Mouse (Mus musculus): Measurements from ENCODE around the gene Hmgb1. TPM values are rescaled to one million over a fixed set of nuclear protein-coding genes. Genes with fewer than 3 reads are reported as not detected.

The Hmgb1 gene
- polyA plus RNA-seq, 1 experiment from 2014 or later = 1,278 TPM

DNA sequence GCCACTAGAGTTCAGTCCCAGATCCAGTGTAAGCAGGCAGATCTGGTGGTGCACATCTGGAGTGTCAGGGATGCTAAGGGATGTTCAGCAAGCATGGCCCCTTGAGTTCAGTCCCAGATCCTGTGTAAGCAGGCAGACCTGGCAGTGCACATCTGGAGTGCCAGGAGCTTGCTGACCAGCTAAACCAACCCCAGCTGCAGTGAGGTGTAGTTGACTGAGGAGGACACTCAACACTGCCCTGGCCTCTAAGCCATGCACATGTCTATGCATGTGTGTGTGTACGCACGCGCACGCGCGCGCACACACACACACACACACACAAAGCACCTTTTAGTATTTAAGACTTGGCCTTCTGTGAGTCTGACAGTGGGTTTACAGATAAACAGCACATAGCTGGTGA, 31.3 kb upstream of the Hmgb1 start:
- WGBS = 96% methylated on average over 7 of the region's 7 CpGs
- no peaks in the 10 kb centered on the region for H3K9me3 ChIP-seq (ENCODE audit: control insufficient read depth, low read length)
- ATAC-seq (replicated peaks; ENCODE audit: low FRiP score) (no peak), DNase-seq (ENCODE audit: low spot score) (no peak)
- no peak overlapping the region for H3K9ac ChIP-seq (ENCODE audit: low read depth, low read length)
- H3K27me3 ChIP-seq (replicated peaks; ENCODE audit: control insufficient read depth, insufficient read depth, low read length) = no peaks in the 10 kb centered on the region
- H3K4me1 ChIP-seq (replicated peaks; ENCODE audit: control insufficient read depth, insufficient read depth, low read length) = peaks cover 21% of the 10 kb centered on the region
- H3K36me3 ChIP-seq (ENCODE audit: control insufficient read depth, insufficient read depth, low read length) = peaks cover 35% of the 10 kb centered on the region
- H3K27ac ChIP-seq (ENCODE audit: low read depth, low read length) = no peak overlapping the region
- H3K4me2 ChIP-seq = no peak overlapping the region
- no peak overlapping the region for H3K4me3 ChIP-seq (ENCODE audit: low read depth, low read length)

GRCm38 (mm10) chr5:149212806-149213205, 28.5 kb upstream of the Hmgb1 start:
- Histone ChIP-seq H3K4me3 (ENCODE audit: low read depth, low read length) (no peak overlapping the region), H3K9ac (ENCODE audit: low read depth, low read length) (no peak overlapping the region), H3K36me3 (ENCODE audit: control insufficient read depth, insufficient read depth, low read length) (peaks cover 46% of the 10 kb centered on the region), H3K9me3 (ENCODE audit: control insufficient read depth, low read length) (no peaks in the 10 kb centered on the region), H3K27me3 (replicated peaks; ENCODE audit: control insufficient read depth, insufficient read depth, low read length) (no peaks in the 10 kb centered on the region), H3K4me2 (no peak overlapping the region), H3K4me1 (replicated peaks; ENCODE audit: control insufficient read depth, insufficient read depth, low read length) (peaks cover 9% of the 10 kb centered on the region), H3K27ac (ENCODE audit: low read depth, low read length) (no peak overlapping the region)
- DNase-seq (ENCODE audit: low spot score) (no peak), ATAC-seq (replicated peaks; ENCODE audit: low FRiP score) (no peak)
- WGBS = 85% methylated on average over 4 of the region's 4 CpGs

- no peak overlapping the region for H3K9ac ChIP-seq (ENCODE audit: low read depth, low read length)
- peaks cover 47% of the 10 kb centered on the region for H3K36me3 ChIP-seq (ENCODE audit: control insufficient read depth, insufficient read depth, low read length)
- H3K4me2 ChIP-seq = no peak overlapping the region
- WGBS = 89% methylated on average over 4 of the region's 4 CpGs
- ATAC-seq (replicated peaks; ENCODE audit: low FRiP score) (no peak), DNase-seq (ENCODE audit: low spot score) (no peak)
- no peak overlapping the region for H3K4me3 ChIP-seq (ENCODE audit: low read depth, low read length)
- H3K27ac ChIP-seq (ENCODE audit: low read depth, low read length) = no peak overlapping the region
- H3K4me1 ChIP-seq (replicated peaks; ENCODE audit: control insufficient read depth, insufficient read depth, low read length) = peaks cover under 1% of the 10 kb centered on the region; the same call in 1 of the 2 replicates
- no peaks in the 10 kb centered on the region for H3K27me3 ChIP-seq (replicated peaks; ENCODE audit: control insufficient read depth, insufficient read depth, low read length)
- H3K9me3 ChIP-seq (ENCODE audit: control insufficient read depth, low read length) = no peaks in the 10 kb centered on the region
Measured at GRCm38 (mm10) chr5:149211041-149211440, 26.8 kb upstream of the Hmgb1 start.

DNA sequence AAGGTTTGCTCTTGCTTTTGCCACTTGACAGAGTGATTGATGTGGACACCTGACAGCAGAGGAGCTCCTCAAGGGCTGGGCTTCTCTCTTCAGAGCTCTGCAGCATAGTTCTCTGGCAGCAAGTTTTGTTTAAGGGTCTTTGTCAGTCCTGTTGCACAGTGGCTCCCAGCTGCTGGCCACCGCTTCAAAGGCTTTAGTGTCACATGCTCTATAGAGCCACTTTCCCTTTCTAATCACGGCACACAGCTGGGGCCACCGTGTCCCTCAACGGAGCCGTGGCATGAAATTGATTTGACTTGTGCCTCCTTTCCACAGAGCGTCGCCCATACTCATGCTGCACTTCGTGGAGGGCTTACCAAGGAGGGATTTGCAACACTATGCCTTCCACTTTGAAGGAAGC, 25.0 kb upstream of the Hmgb1 start:
- DNase-seq (ENCODE audit: low spot score) (no peak), ATAC-seq (replicated peaks; ENCODE audit: low FRiP score) (no peak)
- H3K36me3 ChIP-seq (ENCODE audit: control insufficient read depth, insufficient read depth, low read length) = peaks cover 46% of the 10 kb centered on the region
- H3K4me3 ChIP-seq (ENCODE audit: low read depth, low read length) = no peak overlapping the region
- no peak overlapping the region for H3K9ac ChIP-seq (ENCODE audit: low read depth, low read length)
- no peaks in the 10 kb centered on the region for H3K4me1 ChIP-seq (replicated peaks; ENCODE audit: control insufficient read depth, insufficient read depth, low read length)
- no peaks in the 10 kb centered on the region for H3K9me3 ChIP-seq (ENCODE audit: control insufficient read depth, low read length)
- H3K27ac ChIP-seq (ENCODE audit: low read depth, low read length) = no peak overlapping the region
- WGBS = 92% methylated on average over 8 of the region's 8 CpGs
- H3K4me2 ChIP-seq = no peak overlapping the region
- no peaks in the 10 kb centered on the region for H3K27me3 ChIP-seq (replicated peaks; ENCODE audit: control insufficient read depth, insufficient read depth, low read length)

GRCm38 (mm10) chr5:149208776-149209175, 24.5 kb upstream of the Hmgb1 start:
- no peak overlapping the region for H3K4me3 ChIP-seq (ENCODE audit: low read depth, low read length)
- H3K4me1 ChIP-seq (replicated peaks; ENCODE audit: control insufficient read depth, insufficient read depth, low read length) = no peaks in the 10 kb centered on the region
- H3K9ac ChIP-seq (ENCODE audit: low read depth, low read length) = no peak overlapping the region
- H3K27ac ChIP-seq (ENCODE audit: low read depth, low read length) = no peak overlapping the region
- DNase-seq (ENCODE audit: low spot score) (no peak), ATAC-seq (replicated peaks; ENCODE audit: low FRiP score) (no peak)
- H3K36me3 ChIP-seq (ENCODE audit: control insufficient read depth, insufficient read depth, low read length) = peaks cover 47% of the 10 kb centered on the region
- 91% methylated on average over 7 of the region's 7 CpGs for WGBS
- H3K27me3 ChIP-seq (replicated peaks; ENCODE audit: control insufficient read depth, insufficient read depth, low read length) = no peaks in the 10 kb centered on the region
- H3K4me2 ChIP-seq = no peak overlapping the region
- H3K9me3 ChIP-seq (ENCODE audit: control insufficient read depth, low read length) = no peaks in the 10 kb centered on the region

GRCm38 (mm10) chr5:149207661-149208060, 23.4 kb upstream of the Hmgb1 start:
- ATAC-seq (replicated peaks; ENCODE audit: low FRiP score) (no peak), DNase-seq (ENCODE audit: low spot score) (no peak)
- Histone ChIP-seq H3K4me3 (ENCODE audit: low read depth, low read length) (no peak overlapping the region), H3K9me3 (ENCODE audit: control insufficient read depth, low read length) (no peaks in the 10 kb centered on the region), H3K36me3 (ENCODE audit: control insufficient read depth, insufficient read depth, low read length) (peaks cover 48% of the 10 kb centered on the region), H3K4me2 (no peak overlapping the region), H3K27me3 (replicated peaks; ENCODE audit: control insufficient read depth, insufficient read depth, low read length) (no peaks in the 10 kb centered on the region), H3K9ac (ENCODE audit: low read depth, low read length) (no peak overlapping the region), H3K4me1 (replicated peaks; ENCODE audit: control insufficient read depth, insufficient read depth, low read length) (no peaks in the 10 kb centered on the region), H3K27ac (ENCODE audit: low read depth, low read length) (no peak overlapping the region)
- WGBS = 86% methylated on average over 6 of the region's 6 CpGs

GRCm38 (mm10) chr5:149206286-149206685, 22.0 kb upstream of the Hmgb1 start:
- DNase-seq (ENCODE audit: low spot score) = no peak
- Histone ChIP-seq H3K9me3 (ENCODE audit: control insufficient read depth, low read length) (no peaks in the 10 kb centered on the region), H3K4me3 (ENCODE audit: low read depth, low read length) (no peak overlapping the region), H3K36me3 (ENCODE audit: control insufficient read depth, insufficient read depth, low read length) (peaks cover 55% of the 10 kb centered on the region), H3K27ac (ENCODE audit: low read depth, low read length) (no peak overlapping the region), H3K4me2 (no peak overlapping the region), H3K4me1 (replicated peaks; ENCODE audit: control insufficient read depth, insufficient read depth, low read length) (no peaks in the 10 kb centered on the region), H3K9ac (ENCODE audit: low read depth, low read length) (no peak overlapping the region), H3K27me3 (replicated peaks; ENCODE audit: control insufficient read depth, insufficient read depth, low read length) (no peaks in the 10 kb centered on the region)
- no peak for ATAC-seq (replicated peaks; ENCODE audit: low FRiP score)
- 92% methylated on average over 5 of the region's 5 CpGs for WGBS

DNA sequence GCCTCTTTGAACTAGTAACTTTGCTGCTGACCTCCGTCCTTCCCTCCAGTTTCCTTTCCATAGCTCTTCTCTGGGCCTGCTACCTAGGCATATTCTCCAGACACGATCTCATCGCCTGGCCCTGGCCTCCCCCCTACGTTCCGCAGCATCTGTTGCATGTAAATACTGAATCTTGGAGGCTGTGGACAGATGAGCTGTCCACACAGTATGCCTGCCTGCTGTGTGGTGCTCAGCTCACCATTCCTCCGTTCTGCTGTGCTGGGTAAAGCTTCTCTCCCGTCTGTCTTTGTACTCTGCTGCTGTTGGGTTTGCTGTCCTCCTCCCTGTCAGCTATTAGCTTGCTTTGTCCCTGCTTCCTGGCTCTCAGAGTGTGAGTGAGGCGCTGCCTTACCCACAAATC, 21.0 kb upstream of the Hmgb1 start:
- no peaks in the 10 kb centered on the region for H3K4me1 ChIP-seq (replicated peaks; ENCODE audit: control insufficient read depth, insufficient read depth, low read length)
- ATAC-seq (replicated peaks; ENCODE audit: low FRiP score) (no peak), DNase-seq (ENCODE audit: low spot score) (no peak)
- H3K9me3 ChIP-seq (ENCODE audit: control insufficient read depth, low read length) = no peaks in the 10 kb centered on the region
- H3K9ac ChIP-seq (ENCODE audit: low read depth, low read length) = no peak overlapping the region
- no peak overlapping the region for H3K27ac ChIP-seq (ENCODE audit: low read depth, low read length)
- H3K4me3 ChIP-seq (ENCODE audit: low read depth, low read length) = no peak overlapping the region
- no peak overlapping the region for H3K4me2 ChIP-seq
- peaks cover 57% of the 10 kb centered on the region for H3K36me3 ChIP-seq (ENCODE audit: control insufficient read depth, insufficient read depth, low read length)
- H3K27me3 ChIP-seq (replicated peaks; ENCODE audit: control insufficient read depth, insufficient read depth, low read length) = no peaks in the 10 kb centered on the region
- WGBS = 87% methylated on average over 8 of the region's 8 CpGs

GRCm38 (mm10) chr5:149204822-149205221, 20.5 kb upstream of the Hmgb1 start:
- WGBS = 83% methylated on average over 7 of the region's 7 CpGs
- H3K4me3 ChIP-seq (ENCODE audit: low read depth, low read length) = no peak overlapping the region
- H3K4me1 ChIP-seq (replicated peaks; ENCODE audit: control insufficient read depth, insufficient read depth, low read length) = no peaks in the 10 kb centered on the region
- no peaks in the 10 kb centered on the region for H3K27me3 ChIP-seq (replicated peaks; ENCODE audit: control insufficient read depth, insufficient read depth, low read length)
- no peak for ATAC-seq (replicated peaks; ENCODE audit: low FRiP score)
- H3K4me2 ChIP-seq = no peak overlapping the region
- no peak overlapping the region for H3K27ac ChIP-seq (ENCODE audit: low read depth, low read length)
- H3K36me3 ChIP-seq (ENCODE audit: control insufficient read depth, insufficient read depth, low read length) = peaks cover 53% of the 10 kb centered on the region
- H3K9ac ChIP-seq (ENCODE audit: low read depth, low read length) = no peak overlapping the region
- H3K9me3 ChIP-seq (ENCODE audit: control insufficient read depth, low read length) = no peaks in the 10 kb centered on the region
- no peak for DNase-seq (ENCODE audit: low spot score)
